Mouse (Mus musculus) lung, adult 2 months (tissue): Measurements from ENCODE around the gene Fggy.

Experiments used
- CTCF ChIP-seq: fragments of 200-500 bp; IDR thresholded peaks from 2 replicates; pipeline ENCODE4 v1.5.1; 2011; ENCODE audit warnings: mild to moderate bottlenecking, low read length, control low read depth; ENCODE audit not compliant: insufficient read depth
- POLR2A ChIP-seq: fragments of 200-500 bp; IDR thresholded peaks from 2 replicates; pipeline ENCODE4 v1.6.1; 2011; ENCODE audit warnings: low read depth, mild to moderate bottlenecking, control low read depth, low read length, borderline replicate concordance; ENCODE audit errors: extremely low read depth

DNA sequence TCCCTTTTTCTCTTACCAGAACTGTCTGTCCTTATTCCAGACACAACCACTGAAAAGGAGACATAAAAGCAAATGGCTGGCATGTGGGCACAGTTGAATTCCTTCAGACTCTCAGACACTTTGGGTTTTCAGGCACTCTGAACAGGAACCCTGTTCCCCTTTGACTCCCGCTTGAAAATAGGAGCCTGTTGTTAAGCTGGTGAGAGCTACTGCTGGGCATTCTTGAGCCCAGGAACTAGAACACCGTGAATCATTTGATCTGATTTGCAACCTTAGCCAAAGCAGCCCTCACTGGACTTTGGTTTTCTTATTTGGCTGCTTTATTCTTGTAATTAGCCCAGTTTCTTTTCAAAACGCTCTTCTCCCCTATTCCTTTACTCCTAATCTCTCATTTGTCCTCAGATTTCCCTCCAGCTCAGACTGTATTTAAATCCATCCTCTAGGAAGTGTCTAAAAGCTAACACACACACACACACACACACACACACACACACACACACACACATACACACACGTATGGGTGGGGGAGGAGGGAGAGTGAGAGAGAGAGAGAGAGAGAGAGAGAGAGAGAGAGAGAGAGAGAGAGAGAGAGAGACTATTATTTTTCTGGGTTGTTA, 96.1 kb downstream of the Fggy start:
- TF ChIP-seq CTCF = no peak
- TF ChIP-seq POLR2A = no peak
